1 mouse cellular context compared by ENCODE assay signal in the genomic region with DNA sequence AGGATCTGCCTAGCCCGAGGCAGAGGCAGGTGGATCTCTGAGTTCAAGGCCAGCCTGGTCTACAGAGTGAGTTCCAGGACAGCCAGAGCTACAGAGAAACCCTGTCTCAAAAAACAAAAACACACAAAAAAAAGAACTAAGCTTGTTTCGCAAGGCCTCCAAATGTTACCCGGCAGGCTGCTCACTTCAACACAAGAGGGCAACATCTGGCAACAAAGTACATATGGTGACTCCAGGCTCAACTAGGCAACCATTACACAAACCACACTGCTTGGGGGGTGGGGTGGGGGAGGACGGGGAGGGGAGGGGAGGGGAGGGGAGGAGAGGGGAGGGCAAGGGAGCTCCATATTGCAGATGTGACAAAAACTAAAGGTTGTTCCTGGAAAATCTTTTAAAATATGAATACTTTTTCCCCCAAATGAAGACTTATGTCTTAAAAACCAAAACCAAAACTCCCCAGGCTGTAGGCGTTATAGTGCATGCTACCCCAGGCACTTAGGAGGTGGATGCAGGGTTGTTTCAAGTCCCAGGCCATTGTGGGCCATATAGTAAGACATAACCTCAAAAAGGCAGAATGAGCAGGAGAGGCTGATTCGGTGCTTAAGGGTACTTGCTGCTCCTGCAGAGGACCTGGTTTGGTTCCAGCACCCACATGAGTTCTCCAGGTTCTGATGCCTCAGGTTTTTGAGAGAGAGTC.
A peak's percentile ranks its signal among the peaks of the same experiment; 100 is the strongest.
TF ChIP-seq lines count a peak whose summit lies in the region.

No protein-coding gene starts in this region.

TF ChIP-seq in MEL, 35 proteins besides CTCF, POLR2A, EP300 and RAD21:
- no peak for TF ChIP-seq RCOR1 (IDR thresholded peaks at IDR 0.05; ENCODE audit: low read depth, low read length)
- TF ChIP-seq SIN3A (IDR thresholded peaks at IDR 0.05; ENCODE audit: low read length), result no peak
- TF ChIP-seq NRF1 (IDR thresholded peaks at IDR 0.05; ENCODE audit: insufficient read depth, low read depth, low read length, poor library complexity, severe bottlenecking), result no peak
- peak; percentile 53 for TF ChIP-seq SMC3 (IDR thresholded peaks at IDR 0.05; ENCODE audit: low read depth, low read length)
- peak; percentile 50; the same call in 1 of the 2 replicates for TF ChIP-seq ZC3H11A (IDR thresholded peaks at IDR 0.05; ENCODE audit: low read depth, low read length)
- TF ChIP-seq ETS1 (IDR thresholded peaks at IDR 0.05; ENCODE audit: low read depth, low read length), result no peak
- TF ChIP-seq TBP (IDR thresholded peaks at IDR 0.05; ENCODE audit: low read depth, low read length), result no peak
- TF ChIP-seq E2F4 (IDR thresholded peaks at IDR 0.05; ENCODE audit: borderline replicate concordance, low read depth, low read length), result no peak
